Mouse (Mus musculus) MEL (cell line): ENCODE data around the gene Oas1d.

Source experiments
- CTCF ChIP-seq, 3 experiments: IDR thresholded peaks in 2 of 3; conservative IDR thresholded peaks in 1 of 3; 2 replicates each; pipeline ENCODE4 v1.5.1; 2011 to 2012; ENCODE audit warnings: low read length in 3 of 3, low read depth in 2 of 3, mild to moderate bottlenecking in 2 of 3, improper control_type of control experiment in 1 of 3, inconsistent platforms in 1 of 3, mixed read lengths in 1 of 3, moderate library complexity in 1 of 3; ENCODE audit not compliant: control insufficient read depth in 1 of 3, insufficient read depth in 1 of 3, poor library complexity in 1 of 3, severe bottlenecking in 1 of 3
- E2F4 ChIP-seq: IDR thresholded peaks from 2 replicates; pipeline ENCODE4 v1.6.1; 2011; ENCODE audit warnings: low read depth, low read length, improper control_type of control experiment, borderline replicate concordance
- GABPA ChIP-seq: IDR thresholded peaks from 2 replicates; pipeline ENCODE4 v1.6.1; 2012; ENCODE audit warnings: low read depth, mild to moderate bottlenecking, inconsistent platforms, low read length, improper control_type of control experiment, moderate library complexity
- GATA1 ChIP-seq: IDR thresholded peaks from 2 replicates; pipeline ENCODE4 v1.6.1; 2011; ENCODE audit warnings: low read depth, low read length, improper control_type of control experiment
- MAZ ChIP-seq: IDR thresholded peaks from 2 replicates; pipeline ENCODE4 v1.6.1; 2012; ENCODE audit warnings: low read depth, mild to moderate bottlenecking, inconsistent platforms, low read length, improper control_type of control experiment
- MYC ChIP-seq: IDR thresholded peaks from 2 replicates; pipeline ENCODE4 v1.6.1; 2011; ENCODE audit warnings: low read depth, mild to moderate bottlenecking, low read length, improper control_type of control experiment, moderate library complexity
- NRF1 ChIP-seq: IDR thresholded peaks from 2 replicates; pipeline ENCODE4 v1.6.1; 2014; ENCODE audit warnings: low read depth, mild to moderate bottlenecking, inconsistent platforms, low read length, improper control_type of control experiment, moderate library complexity; ENCODE audit not compliant: poor library complexity, insufficient read depth, severe bottlenecking
- POLR2A ChIP-seq, 2 experiments: IDR thresholded peaks; 2 replicates each; pipeline ENCODE4 v1.6.1; 2011 to 2012; ENCODE audit warnings: low read length in 2 of 2, mild to moderate bottlenecking in 2 of 2, control low read depth in 1 of 2, improper control_type of control experiment in 1 of 2, low read depth in 1 of 2, moderate library complexity in 1 of 2; ENCODE audit not compliant: control insufficient read depth in 1 of 2, insufficient read depth in 1 of 2, poor library complexity in 1 of 2
- POLR2AphosphoS2 ChIP-seq: IDR thresholded peaks from 2 replicates; pipeline ENCODE4 v1.6.1; 2011; ENCODE audit warnings: low read length, improper control_type of control experiment
- RCOR1 ChIP-seq: IDR thresholded peaks from 2 replicates; pipeline ENCODE4 v1.6.1; 2012; ENCODE audit warnings: low read depth, mild to moderate bottlenecking, inconsistent platforms, low read length, improper control_type of control experiment
- SIN3A ChIP-seq: IDR thresholded peaks from 2 replicates; pipeline ENCODE4 v1.6.1; 2012; ENCODE audit warnings: low read length, improper control_type of control experiment, inconsistent platforms
- USF1 ChIP-seq: IDR thresholded peaks from 2 replicates; pipeline ENCODE4 v1.6.1; 2014; ENCODE audit warnings: low read depth, mild to moderate bottlenecking, inconsistent platforms, low read length, improper control_type of control experiment, moderate library complexity

DNA sequence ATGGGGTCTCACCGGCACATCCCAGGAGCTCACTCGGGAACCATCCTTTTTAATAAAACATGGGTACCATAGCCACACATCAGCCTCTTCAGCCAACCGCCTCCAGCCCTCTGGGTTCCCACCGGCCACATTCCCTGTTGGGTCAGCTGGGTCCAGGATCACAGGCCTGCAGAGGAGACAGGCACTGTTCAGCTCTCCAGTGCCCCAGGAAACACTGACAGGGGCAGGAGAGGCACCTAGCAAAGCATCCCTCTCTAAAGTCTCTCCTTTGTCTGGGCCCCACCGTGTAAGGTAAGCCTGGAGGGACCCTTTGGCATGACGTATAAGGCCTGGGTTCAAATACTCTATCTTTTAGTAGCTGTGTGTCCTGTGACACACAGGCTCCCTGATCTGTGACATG lies 16.0 kb upstream of the Oas1d start:
- TF ChIP-seq CTCF (IDR thresholded peaks at IDR 0.05 in 2 of 3, conservative IDR thresholded peaks at IDR 0.05 in 1 of 3; ENCODE audit: control insufficient read depth in 1 of 3, insufficient read depth in 1 of 3, low read depth in 2 of 3, low read length in 3 of 3, poor library complexity in 1 of 3, severe bottlenecking in 1 of 3): no peak
- TF ChIP-seq GABPA: no peak
- TF ChIP-seq USF1: no peak
- TF ChIP-seq MAZ: no peak
- no peak for TF ChIP-seq RCOR1
- no peak for TF ChIP-seq SIN3A
- no peak for TF ChIP-seq NRF1
- no peak for TF ChIP-seq E2F4
- TF ChIP-seq GATA1: no peak
- TF ChIP-seq POLR2A (IDR thresholded peaks at IDR 0.05; ENCODE audit: control insufficient read depth in 1 of 2, insufficient read depth in 1 of 2, low read depth in 1 of 2, low read length in 2 of 2, poor library complexity in 1 of 2): no peak
- TF ChIP-seq MYC: no peak
- no peak for TF ChIP-seq POLR2AphosphoS2
